Mouse (Mus musculus): Measurements from ENCODE around the gene Cdkn1a. TPM values are rescaled to one million over a fixed set of nuclear protein-coding genes. Genes with fewer than 3 reads are reported as not detected.

Cdkn1a gene
- polyA plus RNA-seq, 1 experiment, result 28.9 TPM

GRCm38 (mm10) chr17:29123578-29124174 lies 32.9 kb downstream of the Cdkn1a start:
- DNase-seq (ENCODE audit: low read depth), result no peak
- TF ChIP-seq POLR2A (IDR thresholded peaks at IDR 0.05; ENCODE audit: borderline replicate concordance, extremely low read depth, insufficient read depth, insufficient read length, poor library complexity, severe bottlenecking), result no peak
- TF ChIP-seq CTCF (IDR thresholded peaks at IDR 0.05; ENCODE audit: borderline replicate concordance, extremely low read depth, insufficient read depth, insufficient read length), result no peak

- DNase-seq (ENCODE audit: low read depth), result no peak
- no peak for TF ChIP-seq CTCF (IDR thresholded peaks at IDR 0.05; ENCODE audit: borderline replicate concordance, extremely low read depth, insufficient read depth, insufficient read length)
- no peak for TF ChIP-seq POLR2A (IDR thresholded peaks at IDR 0.05; ENCODE audit: borderline replicate concordance, extremely low read depth, insufficient read depth, insufficient read length, poor library complexity, severe bottlenecking)
Observed at GRCm38 (mm10) chr17:29126561-29126960, 35.8 kb downstream of the Cdkn1a start.

- DNase-seq (ENCODE audit: low read depth), result peak; percentile 39
- TF ChIP-seq POLR2A (IDR thresholded peaks at IDR 0.05; ENCODE audit: borderline replicate concordance, extremely low read depth, insufficient read depth, insufficient read length, poor library complexity, severe bottlenecking) (no peak), CTCF (IDR thresholded peaks at IDR 0.05; ENCODE audit: borderline replicate concordance, extremely low read depth, insufficient read depth, insufficient read length) (no peak)
Observed at GRCm38 (mm10) chr17:29129341-29129740, 38.6 kb downstream of the Cdkn1a start.

- TF ChIP-seq CTCF (IDR thresholded peaks at IDR 0.05; ENCODE audit: borderline replicate concordance, extremely low read depth, insufficient read depth, insufficient read length) (no peak), POLR2A (IDR thresholded peaks at IDR 0.05; ENCODE audit: borderline replicate concordance, extremely low read depth, insufficient read depth, insufficient read length, poor library complexity, severe bottlenecking) (no peak)
- DNase-seq (ENCODE audit: low read depth), result peak; percentile 63
Observed at GRCm38 (mm10) chr17:29135066-29135465, 44.3 kb downstream of the Cdkn1a start.

GRCm38 (mm10) chr17:29136236-29136635 lies 45.5 kb downstream of the Cdkn1a start:
- TF ChIP-seq POLR2A (IDR thresholded peaks at IDR 0.05; ENCODE audit: borderline replicate concordance, extremely low read depth, insufficient read depth, insufficient read length, poor library complexity, severe bottlenecking) (no peak), CTCF (IDR thresholded peaks at IDR 0.05; ENCODE audit: borderline replicate concordance, extremely low read depth, insufficient read depth, insufficient read length) (no peak)
- no peak for DNase-seq (ENCODE audit: low read depth)

GRCm38 (mm10) chr17:29137906-29138305 lies 47.1 kb downstream of the Cdkn1a start:
- TF ChIP-seq POLR2A (IDR thresholded peaks at IDR 0.05; ENCODE audit: borderline replicate concordance, extremely low read depth, insufficient read depth, insufficient read length, poor library complexity, severe bottlenecking) (no peak), CTCF (IDR thresholded peaks at IDR 0.05; ENCODE audit: borderline replicate concordance, extremely low read depth, insufficient read depth, insufficient read length) (no peak)

GRCm38 (mm10) chr17:29141577-29141976 lies 50.8 kb downstream of the Cdkn1a start:
- TF ChIP-seq CTCF (IDR thresholded peaks at IDR 0.05; ENCODE audit: borderline replicate concordance, extremely low read depth, insufficient read depth, insufficient read length) (no peak), POLR2A (IDR thresholded peaks at IDR 0.05; ENCODE audit: borderline replicate concordance, extremely low read depth, insufficient read depth, insufficient read length, poor library complexity, severe bottlenecking) (no peak)
- DNase-seq (ENCODE audit: low read depth), result no peak

More at GRCm38 (mm10) chr17:29137906-29138305, 47.1 kb downstream of the Cdkn1a start:
- DNase-seq (ENCODE audit: low read depth), result no peak

GRCm38 (mm10) chr17:29143266-29143665 lies 52.5 kb downstream of the Cdkn1a start:
- no peak for TF ChIP-seq CTCF (IDR thresholded peaks at IDR 0.05; ENCODE audit: borderline replicate concordance, extremely low read depth, insufficient read depth, insufficient read length)
- no peak for TF ChIP-seq POLR2A (IDR thresholded peaks at IDR 0.05; ENCODE audit: borderline replicate concordance, extremely low read depth, insufficient read depth, insufficient read length, poor library complexity, severe bottlenecking)
- DNase-seq (ENCODE audit: low read depth), result no peak

GRCm38 (mm10) chr17:29145101-29145500 lies 54.3 kb downstream of the Cdkn1a start:
- no peak for DNase-seq (ENCODE audit: low read depth)
- no peak for TF ChIP-seq POLR2A (IDR thresholded peaks at IDR 0.05; ENCODE audit: borderline replicate concordance, extremely low read depth, insufficient read depth, insufficient read length, poor library complexity, severe bottlenecking)
- TF ChIP-seq CTCF (IDR thresholded peaks at IDR 0.05; ENCODE audit: borderline replicate concordance, extremely low read depth, insufficient read depth, insufficient read length), result no peak

- no peak for DNase-seq (ENCODE audit: low read depth)
- no peak for TF ChIP-seq CTCF (IDR thresholded peaks at IDR 0.05; ENCODE audit: borderline replicate concordance, extremely low read depth, insufficient read depth, insufficient read length)
- TF ChIP-seq POLR2A (IDR thresholded peaks at IDR 0.05; ENCODE audit: borderline replicate concordance, extremely low read depth, insufficient read depth, insufficient read length, poor library complexity, severe bottlenecking), result no peak
Observed at GRCm38 (mm10) chr17:29147273-29147672, 56.5 kb downstream of the Cdkn1a start.

GRCm38 (mm10) chr17:29147773-29148172 lies 57.0 kb downstream of the Cdkn1a start:
- no peak for TF ChIP-seq POLR2A (IDR thresholded peaks at IDR 0.05; ENCODE audit: borderline replicate concordance, extremely low read depth, insufficient read depth, insufficient read length, poor library complexity, severe bottlenecking)
- TF ChIP-seq CTCF (IDR thresholded peaks at IDR 0.05; ENCODE audit: borderline replicate concordance, extremely low read depth, insufficient read depth, insufficient read length), result no peak

GRCm38 (mm10) chr17:29149766-29150165 lies 59.0 kb downstream of the Cdkn1a start:
- DNase-seq (ENCODE audit: low read depth), result peak; percentile 33
- TF ChIP-seq CTCF (IDR thresholded peaks at IDR 0.05; ENCODE audit: borderline replicate concordance, extremely low read depth, insufficient read depth, insufficient read length) (no peak), POLR2A (IDR thresholded peaks at IDR 0.05; ENCODE audit: borderline replicate concordance, extremely low read depth, insufficient read depth, insufficient read length, poor library complexity, severe bottlenecking) (no peak)

More at GRCm38 (mm10) chr17:29147773-29148172, 57.0 kb downstream of the Cdkn1a start:
- DNase-seq (ENCODE audit: low read depth), result no peak

Other genes with a start within 250 kb of the Cdkn1a start
- gene Pnpla1, start 232.6 kb upstream of the Cdkn1a start, polyA plus RNA-seq (2012; rRNA removed), result 0.23 TPM in 1 of 2 replicates, not detected in the other
- gene 4930539E08Rik, start 175.7 kb upstream of the Cdkn1a start, polyA plus RNA-seq (2012; rRNA removed), result 0.69 and 0.98 TPM in 2 replicates
- not detected in 2 replicates for gene Pxt1, start 147.1 kb upstream of the Cdkn1a start, polyA plus RNA-seq (2012; rRNA removed)
- gene Kctd20, start 139.0 kb upstream of the Cdkn1a start, polyA plus RNA-seq (2012; rRNA removed), result 73.1 and 75.8 TPM in 2 replicates
- 107 and 125 TPM in 2 replicates for gene Stk38, start 83.0 kb upstream of the Cdkn1a start, polyA plus RNA-seq (2012; rRNA removed)
- gene Srsf3, start 58.3 kb upstream of the Cdkn1a start, polyA plus RNA-seq (2012; rRNA removed), result 330 and 391 TPM in 2 replicates
- gene Rab44, start 23.2 kb downstream of the Cdkn1a start, polyA plus RNA-seq (2012; rRNA removed), result 0.23 and 0.49 TPM in 2 replicates
- 29.4 and 37.8 TPM in 2 replicates for gene Cpne5, start 147.2 kb downstream of the Cdkn1a start, polyA plus RNA-seq (2012; rRNA removed)
- 66.6 and 73.3 TPM in 2 replicates for gene Ppil1, start 173.2 kb downstream of the Cdkn1a start, polyA plus RNA-seq (2012; rRNA removed)
- gene BC004004, start 177.8 kb downstream of the Cdkn1a start, polyA plus RNA-seq (2012; rRNA removed), result 80.8 and 84.9 TPM in 2 replicates
- 2.9 and 3.6 TPM in 2 replicates for gene Pi16, start 226.7 kb downstream of the Cdkn1a start, polyA plus RNA-seq (2012; rRNA removed)

Measured in brain, embryonic 14.5 days (tissue).